Mouse (Mus musculus) heart, adult 2 months (tissue): ENCODE data around the gene Olfr123. TPM values are rescaled to one million over a fixed set of nuclear protein-coding genes. Genes with fewer than 3 reads are reported as not detected.

Experiments
- DNase-seq, 2 experiments: peaks; one replicate each; pipeline ENCODE4 v3.0.0; 2021
- H3K27ac ChIP-seq: fragments of 200-600 bp; 2 replicates; pipeline ENCODE4 v1.8.1; 2022
- H3K27me3 ChIP-seq: fragments of 200-500 bp; 2 replicates; pipeline ENCODE4 v1.6.1; 2012; ENCODE audit warnings: mild to moderate bottlenecking, low read length, inconsistent platforms, mixed read lengths; ENCODE audit not compliant: control insufficient read depth, insufficient read depth
- H3K36me3 ChIP-seq: fragments of 200-500 bp; 2 replicates; pipeline ENCODE4 v1.6.1; 2012; ENCODE audit warnings: low read length, inconsistent platforms; ENCODE audit not compliant: control insufficient read depth, insufficient read depth
- H3K4me1 ChIP-seq: fragments of 200-500 bp; 2 replicates; pipeline ENCODE4 v1.6.1; 2011; ENCODE audit warnings: low read length; ENCODE audit not compliant: control insufficient read depth, insufficient read depth
- H3K4me3 ChIP-seq: fragments of 200-600 bp; 2 replicates; pipeline ENCODE4 v1.8.1; 2022
- H3K79me2 ChIP-seq: fragments of 200-500 bp; replicated peaks from 2 replicates; pipeline ENCODE4 v1.6.1; 2012; ENCODE audit warnings: mild to moderate bottlenecking, inconsistent platforms, low read length, moderate library complexity, mixed read lengths; ENCODE audit not compliant: control insufficient read depth, insufficient read depth
- H3K9ac ChIP-seq: fragments of 200-500 bp; 2 replicates; pipeline ENCODE4 v1.6.1; 2012; ENCODE audit warnings: low read depth, mild to moderate bottlenecking, control low read depth, inconsistent platforms, low read length, mixed read lengths
- CTCF ChIP-seq: fragments of 200-600 bp; IDR thresholded peaks from 2 replicates; pipeline ENCODE4 v1.8.1; 2022; ENCODE audit warnings: antibody characterized with exemption, mild to moderate bottlenecking, moderate library complexity
- EP300 ChIP-seq: fragments of 200-500 bp; IDR thresholded peaks from 2 replicates; pipeline ENCODE4 v1.6.1; 2011; ENCODE audit warnings: low read depth, low read length, control low read depth; ENCODE audit not compliant: insufficient read depth
- POLR2A ChIP-seq: fragments of 200-500 bp; IDR thresholded peaks from 2 replicates; pipeline ENCODE4 v1.6.1; 2011; ENCODE audit warnings: mild to moderate bottlenecking, low read depth, low read length, control low read depth; ENCODE audit not compliant: insufficient read depth
- WGBS: fragments of 180-500 bp; shearing (Covaris S2); methylation state at CpG from one replicate; pipeline ENCODE4 v1.1.7; 2018; 5-methylcytosine and 5-hydroxymethylcytosine counted together
- intact Hi-C: fragments of 180-260 bp; cut with DNase I; formaldehyde crosslinking; loops from one replicate; pipeline ENCODE4 v1.15.1; 2025
- long read RNA-seq: library from polyadenylated mRNA; stranded (forward); transcript quantifications from one replicate; pipeline ENCODE4 v2.0.0, GENCODE M21; 2021
- polyA plus RNA-seq: library from polyadenylated mRNA; depleted of rRNA; stranded (reverse); fragments of >200 nt; gene quantifications from 2 replicates; pipeline ENCODE4 v1.2.3, GENCODE M21; 2012; rRNA removed
- total RNA-seq, 2 experiments: library from RNA; stranded (reverse); gene quantifications; 2 replicates each; pipeline ENCODE4 v1.2.3; 2021

Gene Olfr123
- not detected for total RNA-seq
- polyA plus RNA-seq, result not detected in 2 replicates
- long read RNA-seq, result 0 reads

GRCm38 (mm10) chr17:37793229-37793628, at the start of gene Olfr123:
Olfr123 (plus strand) TSS chr17:37793529.
- DNase-seq, result no peak
- no peak within 1 kb of the TSS for H3K27ac ChIP-seq
- no peaks in the 10 kb centered on the region for H3K27me3 ChIP-seq
- H3K4me3 ChIP-seq, result no peak within 1 kb of the TSS
- H3K79me2 ChIP-seq, result no peaks in the 10 kb centered on the region
- H3K4me1 ChIP-seq, result no peaks in the 10 kb centered on the region
- H3K9ac ChIP-seq, result no peak within 1 kb of the TSS
- H3K36me3 ChIP-seq, result no peaks in the 10 kb centered on the region
- 86% methylated on average over 2 of the region's 2 CpGs for WGBS
- intact Hi-C loops, result no loop called here
- TF ChIP-seq CTCF (no peak), POLR2A (no peak), EP300 (no peak)

GRCm38 (mm10) chr17:37768307-37768706, 25.0 kb upstream of the Olfr123 start, which contains the start of gene Olfr122:
Olfr122 (plus strand) TSS chr17:37768607.
- H3K79me2 ChIP-seq, result no peaks in the 10 kb centered on the region
- no peak within 1 kb of the TSS for H3K9ac ChIP-seq
- H3K4me1 ChIP-seq, result no peaks in the 10 kb centered on the region
- DNase-seq, result no peak
- no peaks in the 10 kb centered on the region for H3K36me3 ChIP-seq
- intact Hi-C loops, result no loop called here
- no peaks in the 10 kb centered on the region for H3K27me3 ChIP-seq
- H3K27ac ChIP-seq, result no peak within 1 kb of the TSS
- H3K4me3 ChIP-seq, result no peak within 1 kb of the TSS
- 73% methylated on average over 4 of the region's 4 CpGs for WGBS
- TF ChIP-seq CTCF (no peak), EP300 (no peak), POLR2A (no peak)

- no peaks in the 10 kb centered on the region for H3K79me2 ChIP-seq
- no peak for TF ChIP-seq POLR2A
- TF ChIP-seq CTCF, result no peak
- no peak for TF ChIP-seq EP300
- no peaks in the 10 kb centered on the region for H3K4me1 ChIP-seq
- no peak for DNase-seq
- no peak within 1 kb of the TSS for H3K4me3 ChIP-seq
- WGBS, result 72% methylated on average over 3 of the region's 3 CpGs
- intact Hi-C loops, result no loop called here
- no peaks in the 10 kb centered on the region for H3K36me3 ChIP-seq
- H3K27me3 ChIP-seq, result no peaks in the 10 kb centered on the region
- H3K9ac ChIP-seq, result no peak within 1 kb of the TSS
- H3K27ac ChIP-seq, result no peak within 1 kb of the TSS
These were observed 6.3 kb downstream of the Olfr123 start, which contains the start of gene Olfr124 for GRCm38 (mm10) chr17:37799588-37799987. Olfr124 (plus strand) TSS chr17:37799888.

DNA sequence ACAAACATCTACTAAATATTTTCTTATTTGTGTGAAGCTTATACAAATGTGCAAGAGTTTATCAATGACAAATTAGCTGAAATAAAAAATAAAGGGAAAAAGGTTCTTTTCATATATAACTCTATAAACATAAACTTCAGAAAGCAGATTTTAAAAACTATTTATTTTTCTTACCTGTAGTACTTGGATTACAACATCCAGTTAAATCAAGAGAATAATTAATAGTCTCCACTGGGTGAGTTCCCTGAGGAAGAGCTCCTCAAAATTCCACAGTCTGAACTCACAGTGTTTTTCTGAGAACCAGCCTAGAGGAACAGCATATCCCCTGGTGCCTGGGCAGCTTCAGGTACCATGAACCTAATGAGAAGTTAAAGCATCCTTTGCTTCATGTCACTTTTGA, 39.3 kb downstream of the Olfr123 start, which contains the start of gene Olfr125:
Gene Olfr125 (plus strand): TSS at position 301 of the 400 bp plus-strand sequence.
- DNase-seq, result no peak
- no peaks in the 10 kb centered on the region for H3K36me3 ChIP-seq
- H3K4me1 ChIP-seq, result no peaks in the 10 kb centered on the region
- H3K9ac ChIP-seq, result no peak within 1 kb of the TSS
- H3K27ac ChIP-seq, result no peak within 1 kb of the TSS
- H3K4me3 ChIP-seq, result no peak within 1 kb of the TSS
- TF ChIP-seq POLR2A (no peak), EP300 (no peak), CTCF (no peak)
- intact Hi-C loops, result no loop called here
- H3K79me2 ChIP-seq, result no peaks in the 10 kb centered on the region
- H3K27me3 ChIP-seq, result no peaks in the 10 kb centered on the region

DNA sequence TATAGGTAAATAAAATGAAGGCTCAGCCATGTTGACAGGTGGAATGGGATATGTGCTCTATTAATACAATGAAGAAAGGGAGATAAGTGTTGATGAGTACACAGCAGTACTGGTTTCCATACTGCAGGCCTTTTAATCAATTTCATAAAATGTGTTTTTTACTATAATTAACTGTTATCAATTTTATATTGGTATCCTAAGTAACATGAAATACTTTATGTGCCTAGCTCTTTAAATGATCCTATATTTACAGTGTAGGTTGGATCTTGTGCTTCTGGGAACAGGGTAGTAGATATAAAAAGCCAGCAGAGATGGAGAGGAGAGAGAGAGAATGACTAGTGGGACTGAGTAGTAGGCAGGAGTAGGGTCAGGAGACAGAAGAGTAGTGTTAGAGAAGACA, 53.9 kb downstream of the Olfr123 start, which contains the start of gene Olfr126:
Gene Olfr126 (plus strand): TSS at position 301 of the 400 bp plus-strand sequence.
- no peak for TF ChIP-seq CTCF
- no peak for TF ChIP-seq POLR2A
- no peak for TF ChIP-seq EP300
- DNase-seq, result no peak
- no peak within 1 kb of the TSS for H3K9ac ChIP-seq
- intact Hi-C loops, result no loop called here
- no peaks in the 10 kb centered on the region for H3K27me3 ChIP-seq
- no peak within 1 kb of the TSS for H3K27ac ChIP-seq
- H3K4me1 ChIP-seq, result no peaks in the 10 kb centered on the region
- H3K4me3 ChIP-seq, result no peak within 1 kb of the TSS
- H3K79me2 ChIP-seq, result no peaks in the 10 kb centered on the region
- H3K36me3 ChIP-seq, result no peaks in the 10 kb centered on the region

Other genes starting within 250 kb of the Olfr123 start
- not detected for gene Olfr112, start 224.1 kb upstream of the Olfr123 start, total RNA-seq
- not detected in 2 replicates for gene Olfr112, start 224.1 kb upstream of the Olfr123 start, polyA plus RNA-seq
- not detected for gene Olfr113, start 215.9 kb upstream of the Olfr123 start, total RNA-seq
- gene Olfr113, start 215.9 kb upstream of the Olfr123 start, polyA plus RNA-seq, result not detected in 2 replicates
- not detected for gene Olfr114, start 200.8 kb upstream of the Olfr123 start, total RNA-seq
- gene Olfr114, start 200.8 kb upstream of the Olfr123 start, polyA plus RNA-seq, result not detected in 2 replicates
- gene Olfr115, start 166.4 kb upstream of the Olfr123 start, total RNA-seq, result not detected
- not detected in 2 replicates for gene Olfr115, start 166.4 kb upstream of the Olfr123 start, polyA plus RNA-seq
- not detected for gene Olfr116, start 166.3 kb upstream of the Olfr123 start, total RNA-seq
- gene Olfr116, start 166.3 kb upstream of the Olfr123 start, polyA plus RNA-seq, result not detected in 2 replicates
- not detected for gene Olfr117, start 129.7 kb upstream of the Olfr123 start, total RNA-seq
- gene Olfr117, start 129.7 kb upstream of the Olfr123 start, polyA plus RNA-seq, result not detected in 2 replicates
- gene Olfr118, start 126.5 kb upstream of the Olfr123 start, total RNA-seq, result not detected
- not detected in 2 replicates for gene Olfr118, start 126.5 kb upstream of the Olfr123 start, polyA plus RNA-seq
- gene Olfr119, start 97.0 kb upstream of the Olfr123 start, total RNA-seq, result not detected
- gene Olfr119, start 97.0 kb upstream of the Olfr123 start, polyA plus RNA-seq, result not detected in 2 replicates
- not detected for gene Olfr120, start 71.7 kb upstream of the Olfr123 start, total RNA-seq
- not detected in 2 replicates for gene Olfr120, start 71.7 kb upstream of the Olfr123 start, polyA plus RNA-seq
- gene Olfr121, start 44.7 kb upstream of the Olfr123 start, total RNA-seq, result not detected
- gene Olfr121, start 44.7 kb upstream of the Olfr123 start, polyA plus RNA-seq, result not detected in 2 replicates
- gene Olfr122, start 24.9 kb upstream of the Olfr123 start, total RNA-seq, result not detected
- not detected in 2 replicates for gene Olfr122, start 24.9 kb upstream of the Olfr123 start, polyA plus RNA-seq
- gene Olfr124, start 6.4 kb downstream of the Olfr123 start, total RNA-seq, result not detected
- gene Olfr124, start 6.4 kb downstream of the Olfr123 start, polyA plus RNA-seq, result not detected in 2 replicates
- gene Olfr125, start 39.4 kb downstream of the Olfr123 start, total RNA-seq, result not detected
- gene Olfr125, start 39.4 kb downstream of the Olfr123 start, polyA plus RNA-seq, result not detected in 2 replicates
- not detected for gene Olfr126, start 54.0 kb downstream of the Olfr123 start, total RNA-seq
- gene Olfr126, start 54.0 kb downstream of the Olfr123 start, polyA plus RNA-seq, result not detected in 2 replicates
- gene Olfr127, start 106.9 kb downstream of the Olfr123 start, total RNA-seq, result not detected
- not detected in 2 replicates for gene Olfr127, start 106.9 kb downstream of the Olfr123 start, polyA plus RNA-seq
- gene Olfr128, start 127.0 kb downstream of the Olfr123 start, total RNA-seq, result not detected
- gene Olfr128, start 127.0 kb downstream of the Olfr123 start, polyA plus RNA-seq, result not detected in 2 replicates
- gene Olfr761, start 159.6 kb downstream of the Olfr123 start, total RNA-seq, result not detected
- gene Olfr761, start 159.6 kb downstream of the Olfr123 start, polyA plus RNA-seq, result not detected in 2 replicates